In genomic region chr11:88998974-88999722, GRCm38 (mm10) we compare ENCODE assay signal across 8 mouse cellular contexts. TPM values are rescaled to one million over a fixed set of nuclear protein-coding genes. Genes with fewer than 3 reads are reported as not detected.
DNase-seq lines count a peak whose midpoint lies in the region; ATAC-seq and TF ChIP-seq lines count a peak whose summit lies in the region.

Gene Trim25 (plus strand): TSS chr11:88999376.

- peak; percentile 12 for TF ChIP-seq RAD21 in CH12.LX (IDR thresholded peaks at IDR 0.05; ENCODE audit: low read depth, low read length)

- H3K9me3 ChIP-seq in CH12.LX (replicated peaks; ENCODE audit: low read length): no peaks in the 10 kb centered on the region
- H3K9me3 ChIP-seq in forebrain, embryonic 16.5 days (ENCODE audit: control insufficient read depth, low read length): no peaks in the 10 kb centered on the region

- peak; percentile 78 for TF ChIP-seq EP300 in CH12.LX (IDR thresholded peaks at IDR 0.05; ENCODE audit: low read length)

- peak within 1 kb of the TSS; percentile 72 for H3K4me2 ChIP-seq in CH12.LX (ENCODE audit: insufficient read depth, low read depth, poor library complexity, severe bottlenecking)
- peak within 1 kb of the TSS; percentile 47 for H3K4me2 ChIP-seq in forebrain, embryonic 16.5 days (ENCODE audit: low read length)

- H3K27me3 ChIP-seq in CH12.LX (replicated peaks): no peaks in the 10 kb centered on the region
- peaks cover 18% of the 10 kb centered on the region for H3K27me3 ChIP-seq in forebrain, embryonic 16.5 days (replicated peaks; ENCODE audit: control insufficient read depth, insufficient read depth, low read length)
- H3K27me3 ChIP-seq in thymus, adult 2 months (ENCODE audit: control insufficient read depth, insufficient read depth, low read length): no peaks in the 10 kb centered on the region

- DNase-seq in CH12.LX (ENCODE audit: extremely low read depth): peak; percentile 99
- peak; percentile 74 for DNase-seq in layer of hippocampus, adult 9-11 months
- DNase-seq in lung, postnatal 10 days: peak; percentile 97
- peak; percentile 73 for DNase-seq in ovary, postnatal 10 days (ENCODE audit: low spot score)
- DNase-seq in thymus, adult 2 months: peak; percentile 94

- dilution Hi-C loops in CH12.LX (cut with MboI; ENCODE audit: extremely low pct_ligation_motif_present, extremely low pct_unique_long_range_greater_than_20kb, low sequenced_read_pairs): no loop called here

- peak; percentile 68 for ATAC-seq in forebrain, embryonic 16.5 days
- peak; percentile 93 to 96 for ATAC-seq in hematopoietic stem cell, adult 5-6 weeks (replicated peaks in 1 of 2; ENCODE audit: insufficient read depth in 1 of 2, low FRiP score in 2 of 2, low TSS enrichment in 1 of 2, low read depth in 1 of 2, poor library complexity in 2 of 2, severe bottlenecking in 2 of 2)

- H3K9ac ChIP-seq in CH12.LX (ENCODE audit: insufficient read depth, low read depth): peak within 1 kb of the TSS; percentile 50
- H3K9ac ChIP-seq in forebrain, embryonic 16.5 days (replicated peaks; ENCODE audit: low read depth, low read length): peak within 1 kb of the TSS; percentile 48

- H3K79me2 ChIP-seq in CH12.LX (replicated peaks; ENCODE audit: control insufficient read depth, extremely low read depth, insufficient read depth, poor library complexity, severe bottlenecking): peaks cover 37% of the 10 kb centered on the region

- TF ChIP-seq CTCF in CH12.LX (conservative IDR thresholded peaks at IDR 0.05 in 1 of 2, IDR thresholded peaks at IDR 0.05 in 1 of 2; ENCODE audit: low read depth in 2 of 2, low read length in 2 of 2): peak in 1 of 2 experiments; percentile 49; a peak in 2 of 4 replicates
- TF ChIP-seq CTCF in bone marrow macrophage, adult 2 months (IDR thresholded peaks at IDR 0.05; ENCODE audit: low read depth, low read length): no peak
- TF ChIP-seq CTCF in thymus, adult 2 months (IDR thresholded peaks at IDR 0.05; ENCODE audit: borderline replicate concordance, control insufficient read depth, extremely low read depth, insufficient read depth, low read length, poor library complexity): no peak

- H3K36me3 ChIP-seq in CH12.LX (replicated peaks in 1 of 2; ENCODE audit: control insufficient read depth in 1 of 2, insufficient read depth in 1 of 2, low read length in 1 of 2): peaks cover 0 to 30% of the 10 kb centered on the region in 2 experiments
- no peaks in the 10 kb centered on the region for H3K36me3 ChIP-seq in forebrain, embryonic 16.5 days (ENCODE audit: control insufficient read depth, insufficient read depth)
- no peaks in the 10 kb centered on the region for H3K36me3 ChIP-seq in thymus, adult 2 months (ENCODE audit: control insufficient read depth, insufficient read depth, low read length)

- in situ Hi-C loops in CH12.LX (cut with MboI; ENCODE audit: low pct_ligation_motif_present, low pct_unique_long_range_greater_than_20kb, low sequenced_read_pairs): loop anchor here (10.0 kb wide), 1 partner anchor 306 kb away; the partner anchor contains the start of gene Nog

- H3K4me1 ChIP-seq in CH12.LX (ENCODE audit: control insufficient read depth in 1 of 2, insufficient read depth in 2 of 2): peaks cover 22 to 61% of the 10 kb centered on the region in 2 experiments
- peaks cover 46% of the 10 kb centered on the region for H3K4me1 ChIP-seq in bone marrow macrophage, adult 2 months (ENCODE audit: control insufficient read depth, insufficient read depth, low read length)
- 0 out of 2 replicates have a peak, but pooled peaks cover 8% of the 10 kb centered on the region for H3K4me1 ChIP-seq in forebrain, embryonic 16.5 days (replicated peaks; ENCODE audit: control insufficient read depth, insufficient read depth, low read length)
- H3K4me1 ChIP-seq in thymus, adult 2 months (replicated peaks; ENCODE audit: control insufficient read depth, insufficient read depth, low read length): peaks cover 39% of the 10 kb centered on the region

- 3% methylated on average over 48 of the region's 48 CpGs for WGBS in forebrain, embryonic 16.5 days
- 1% methylated on average over 48 of the region's 48 CpGs for WGBS in thymus, adult 2 months

- TF ChIP-seq POLR2A in CH12.LX (IDR thresholded peaks at IDR 0.05; ENCODE audit: low read depth, low read length): peak; percentile 98
- TF ChIP-seq POLR2A in bone marrow macrophage, adult 2 months (IDR thresholded peaks at IDR 0.05; ENCODE audit: borderline replicate concordance, low read depth, low read length): peak; percentile 90
- TF ChIP-seq POLR2A in thymus, adult 2 months (IDR thresholded peaks at IDR 0.05; ENCODE audit: control insufficient read depth, extremely low read depth, insufficient read depth, low read length, poor library complexity): peak; percentile 88

- peak within 1 kb of the TSS; percentile 7 for H3K27ac ChIP-seq in CH12.LX (ENCODE audit: insufficient read depth, low read depth)
- H3K27ac ChIP-seq in bone marrow macrophage, adult 2 months (ENCODE audit: insufficient read depth, low read depth, low read length): peak within 1 kb of the TSS; percentile 84
- no peak within 1 kb of the TSS for H3K27ac ChIP-seq in forebrain, embryonic 16.5 days (ENCODE audit: low read length)
- peak within 1 kb of the TSS; percentile 16; the same call in 1 of the 2 replicates for H3K27ac ChIP-seq in thymus, adult 2 months (ENCODE audit: control insufficient read depth, insufficient read depth, low read length)

- H3K4me3 ChIP-seq in CH12.LX (replicated peaks in 1 of 3; ENCODE audit: low read depth in 2 of 3, low read length in 2 of 3, poor library complexity in 1 of 3): peak within 1 kb of the TSS; percentile 76 to 85 (median 84)
- peak within 1 kb of the TSS; percentile 96 for H3K4me3 ChIP-seq in bone marrow macrophage, adult 2 months (ENCODE audit: insufficient read depth, low read length)
- peak within 1 kb of the TSS; percentile 45 for H3K4me3 ChIP-seq in forebrain, embryonic 16.5 days (replicated peaks; ENCODE audit: low read length)
- peak within 1 kb of the TSS; percentile 82 for H3K4me3 ChIP-seq in thymus, adult 2 months (ENCODE audit: control insufficient read depth, insufficient read depth, low read length)

TF ChIP-seq in CH12.LX, 34 proteins besides CTCF, POLR2A, EP300 and RAD21 (continues in another document):
- peak; percentile 97; the same call in 1 of the 2 replicates for TF ChIP-seq MXI1 (IDR thresholded peaks at IDR 0.05; ENCODE audit: low read depth, low read length)
- TF ChIP-seq IRF4 (IDR thresholded peaks at IDR 0.05; ENCODE audit: low read depth, low read length): peak; percentile 98
- no peak for TF ChIP-seq JUN (IDR thresholded peaks at IDR 0.05; ENCODE audit: insufficient read depth, low read depth, low read length)
- TF ChIP-seq BHLHE40 (IDR thresholded peaks at IDR 0.05; ENCODE audit: low read depth, low read length): peak; percentile 97
- peak; percentile 50; the same call in 1 of the 2 replicates for TF ChIP-seq MAFK (IDR thresholded peaks at IDR 0.05; ENCODE audit: insufficient replicate concordance, low read length)
- TF ChIP-seq ZKSCAN1 (IDR thresholded peaks at IDR 0.05; ENCODE audit: borderline replicate concordance, low read depth, low read length): no peak
- TF ChIP-seq SIN3A (IDR thresholded peaks at IDR 0.05; ENCODE audit: low read length): peak; percentile 94
- TF ChIP-seq ELF1 (IDR thresholded peaks at IDR 0.05; ENCODE audit: low read depth, low read length): peak; percentile 81
- no peak for TF ChIP-seq JUND (conservative IDR thresholded peaks at IDR 0.05; ENCODE audit: low read depth, low read length)
- peak; percentile 97 for TF ChIP-seq MAX (IDR thresholded peaks at IDR 0.05; ENCODE audit: low read length)
- peak; percentile 96 for TF ChIP-seq USF1 (IDR thresholded peaks at IDR 0.05; ENCODE audit: low read depth, low read length)
- TF ChIP-seq GABPA (IDR thresholded peaks at IDR 0.05; ENCODE audit: insufficient replicate concordance, low read depth, low read length): no peak; the same call in 1 of the 2 replicates
- TF ChIP-seq UBTF (IDR thresholded peaks at IDR 0.05; ENCODE audit: low read depth, low read length): peak; percentile 86
- peak; percentile 87; the same call in 1 of the 2 replicates for TF ChIP-seq CHD1 (IDR thresholded peaks at IDR 0.05; ENCODE audit: low read depth, low read length)
- peak; percentile 89 for TF ChIP-seq MYC (IDR thresholded peaks at IDR 0.05; ENCODE audit: low read depth, low read length)
- peak; percentile 95 for TF ChIP-seq MAZ (IDR thresholded peaks at IDR 0.05; ENCODE audit: low read depth, low read length)
- TF ChIP-seq POLR2AphosphoS2 (IDR thresholded peaks at IDR 0.05; ENCODE audit: low read depth, low read length): peak; percentile 96
- peak; percentile 62 for TF ChIP-seq HCFC1 (IDR thresholded peaks at IDR 0.05; ENCODE audit: low read depth, low read length)
- peak; percentile 63; the same call in 1 of the 2 replicates for TF ChIP-seq CHD2 (IDR thresholded peaks at IDR 0.05; ENCODE audit: low read length)
- peak; percentile 97 for TF ChIP-seq ZMIZ1 (IDR thresholded peaks at IDR 0.05; ENCODE audit: low read depth, low read length)
- no peak for TF ChIP-seq ZC3H11A (IDR thresholded peaks at IDR 0.05; ENCODE audit: low read depth, low read length)
- peak; percentile 36 for TF ChIP-seq SMC3 (IDR thresholded peaks at IDR 0.05; ENCODE audit: low read depth, low read length)
- TF ChIP-seq MEF2A (IDR thresholded peaks at IDR 0.05; ENCODE audit: borderline replicate concordance, low read depth, low read length): peak; percentile 79
- peak; percentile 85 for TF ChIP-seq RCOR1 (conservative IDR thresholded peaks at IDR 0.05; ENCODE audit: low read depth, low read length)
- peak; percentile 87; the same call in 1 of the 2 replicates for TF ChIP-seq KAT2A (IDR thresholded peaks at IDR 0.05; ENCODE audit: insufficient replicate concordance, low read length)
- peak; percentile 92 for TF ChIP-seq TBP (conservative IDR thresholded peaks at IDR 0.05; ENCODE audit: low read depth, low read length)
- no peak for TF ChIP-seq PAX5 (IDR thresholded peaks at IDR 0.05; ENCODE audit: low read length)
- 0 out of 2 replicates have a peak, but pooled peaks have one; percentile 23 for TF ChIP-seq ZNF384 (IDR thresholded peaks at IDR 0.05; ENCODE audit: low read depth, low read length)
- TF ChIP-seq NELFE (IDR thresholded peaks at IDR 0.05; ENCODE audit: low read depth, low read length): peak; percentile 99
- peak; percentile 89 for TF ChIP-seq ETS1 (conservative IDR thresholded peaks at IDR 0.05; ENCODE audit: low read depth, low read length)

RNA-seq across cellular contexts. Expression of gene Trim25, which starts in this region (rescaled TPM):
- 19.5 and 20.1 TPM in 2 replicates for total RNA-seq in CH12.LX (2012; rRNA removed)
- 5.1 and 6.1 TPM in 2 replicates for total RNA-seq in CH12.LX (2014; rRNA removed)
- 41.2 and 48.3 TPM in 2 replicates for polyA plus RNA-seq in CH12.LX (2012; ENCODE audit: insufficient read length, low read depth)
- 85.2 and 95.7 TPM in 2 replicates for polyA plus RNA-seq in bone marrow macrophage, adult 2 months (2012; ENCODE audit: insufficient read depth, insufficient read length, missing spikeins)
- polyA plus RNA-seq in forebrain, embryonic 16.5 days (2015; fragmentation: Nextera tagmentation; extraction: Ambion mirVana): 3.7 and 3.8 TPM in 2 replicates
- 26.1 and 36.6 TPM in 2 replicates for total RNA-seq in hematopoietic stem cell, adult 5-6 weeks (2017)
- polyA plus RNA-seq in thymus, adult 2 months (2012; rRNA removed): 80.5 and 120 TPM in 2 replicates

Comparison
In these comparisons a context has a peak if more than half of its experiments do, and no peak if none do; other contexts are left out.
1. H3K4me3 ChIP-seq: peak in every context shown above with its lines; median percentile 96 in bone marrow macrophage, adult 2 months; 84 in CH12.LX; 82 in thymus, adult 2 months; 45 in forebrain, embryonic 16.5 days.